Comparison of ENCODE assay signal across 8 mouse cellular contexts in the genomic region with DNA sequence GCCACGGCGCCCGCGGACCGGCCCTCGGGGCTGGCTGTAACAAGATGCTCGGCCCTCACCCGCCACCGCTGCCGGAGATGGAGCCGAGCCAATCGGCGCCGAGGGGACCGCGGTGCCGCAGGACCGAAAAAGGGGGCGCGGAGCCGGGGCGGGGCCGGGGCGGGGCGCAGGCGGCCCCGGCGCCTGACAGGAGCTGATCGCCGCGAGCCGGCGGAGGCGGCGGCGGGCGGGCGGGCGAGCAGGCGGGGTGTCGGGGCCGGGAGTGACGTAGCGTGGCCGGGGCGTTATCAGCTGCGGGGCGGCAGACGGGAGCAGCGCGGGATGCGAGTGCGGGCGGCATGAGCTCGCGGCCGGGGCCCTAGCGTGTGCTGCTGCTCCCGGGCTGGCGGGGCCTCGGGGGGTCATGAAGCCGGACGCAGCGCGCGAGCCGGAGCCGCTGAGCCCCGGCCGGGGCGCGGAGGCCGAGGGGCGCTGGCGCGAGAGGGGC. TPM values are rescaled to one million over a fixed set of nuclear protein-coding genes. Genes with fewer than 3 reads are reported as not detected.
DNase-seq lines count a peak whose midpoint lies in the region; ATAC-seq and TF ChIP-seq lines count a peak whose summit lies in the region.

A gene (plus strand): TSS at position 304 of the 487 bp plus-strand sequence.

- H3K36me3 ChIP-seq in hindbrain, embryonic 15.5 days: peaks cover 7% of the 10 kb centered on the region
- H3K36me3 ChIP-seq in megakaryocyte, embryonic 14.5 days (replicated peaks; ENCODE audit: low read length): no peaks in the 10 kb centered on the region

- H3K9me3 ChIP-seq in hindbrain, embryonic 15.5 days: no peaks in the 10 kb centered on the region
- H3K9me3 ChIP-seq in megakaryocyte, embryonic 14.5 days: no peaks in the 10 kb centered on the region

- intact Hi-C loops in gastrocnemius, adult 2 months (cut with DNase I): loop anchor here (2.0 to 10.0 kb wide), 3 partner anchors 113 to 397 kb away; no protein-coding TSS in a partner anchor
- intact Hi-C loops in left cerebral cortex, postnatal 10 days (cut with DNase I): loop anchor here (2.0 to 10.0 kb wide), 4 partner anchors 107 to 433 kb away; no protein-coding TSS in a partner anchor

- H3K4me3 ChIP-seq in gastrocnemius, adult 2 months: peak within 1 kb of the TSS; percentile 88
- peak within 1 kb of the TSS; percentile 92 for H3K4me3 ChIP-seq in hindbrain, embryonic 15.5 days
- peak within 1 kb of the TSS; percentile 91 for H3K4me3 ChIP-seq in megakaryocyte, embryonic 14.5 days (replicated peaks)

- DNase-seq in adrenal gland, adult (ENCODE audit: inconsistent age in 2 of 2, low spot score in 1 of 2): peak; percentile 86 to 93
- peak; percentile 87 to 91 for DNase-seq in cerebellum, postnatal 25 days
- peak; percentile 85 for DNase-seq in gastrocnemius, adult 2 months
- DNase-seq in left cerebral cortex, postnatal 10 days (ENCODE audit: extremely low spot score in 1 of 2, low spot score in 2 of 2): peak; percentile 29 to 88
- peak; percentile 61 for DNase-seq in right cerebral cortex, postnatal 25 days

- no peak for TF ChIP-seq CTCF in gastrocnemius, adult 2 months (IDR thresholded peaks at IDR 0.05)

- H3K4me2 ChIP-seq in hindbrain, embryonic 15.5 days: peak within 1 kb of the TSS; percentile 76

- H3K9ac ChIP-seq in hindbrain, embryonic 15.5 days: peak within 1 kb of the TSS; percentile 98

- no peaks in the 10 kb centered on the region for H3K27me3 ChIP-seq in hindbrain, embryonic 15.5 days
- H3K27me3 ChIP-seq in megakaryocyte, embryonic 14.5 days (replicated peaks): peaks cover 72% of the 10 kb centered on the region

- 0% methylated on average over 64 of the region's 76 CpGs for WGBS in hindbrain, embryonic 15.5 days

- peak; percentile 92 for ATAC-seq in hindbrain, embryonic 15.5 days (ENCODE audit: low FRiP score, low read depth)
- no peak for ATAC-seq in monocyte, adult 5-6 weeks (replicated peaks; ENCODE audit: insufficient number of reproducible peaks, low FRiP score, low TSS enrichment, poor library complexity, severe bottlenecking)

- H3K4me1 ChIP-seq in hindbrain, embryonic 15.5 days (replicated peaks): peaks cover 15% of the 10 kb centered on the region
- H3K4me1 ChIP-seq in megakaryocyte, embryonic 14.5 days: peaks cover 18% of the 10 kb centered on the region

- H3K27ac ChIP-seq in gastrocnemius, adult 2 months: peak within 1 kb of the TSS; percentile 82
- H3K27ac ChIP-seq in hindbrain, embryonic 15.5 days (replicated peaks): peak within 1 kb of the TSS; percentile 90

RNA-seq across cellular contexts. Expression of the gene that starts here (rescaled TPM):
- total RNA-seq in gastrocnemius, adult 2 months (2021): 1 to 10 TPM; 2.7 to 3.4 TPM
- 27.7 and 31.1 TPM in 2 replicates for polyA plus RNA-seq in hindbrain, embryonic 15.5 days (2015; fragmentation: Nextera tagmentation; extraction: Ambion mirVana)
- 10 to 100 TPM; 20.4 to 23.4 TPM for total RNA-seq in left cerebral cortex, postnatal 10 days (2021)
- 0.11 TPM in 1 of 2 replicates, not detected in the other for polyA plus RNA-seq in megakaryocyte, embryonic 14.5 days (2012; ENCODE audit: insufficient read depth, low replicate concordance)
- total RNA-seq in monocyte, adult 5-6 weeks (2017): 0.43 to 0.78 TPM in 2 of 3 replicates, not detected in the other

Comparison
In these comparisons a context has a peak if more than half of its experiments do, and no peak if none do; other contexts are left out.
1. RNA of the gene that starts here (total RNA-seq): 20.4 to 23.4 TPM in left cerebral cortex, postnatal 10 days; 2.7 to 3.4 TPM in gastrocnemius, adult 2 months and 0.43 to 0.78 TPM in monocyte, adult 5-6 weeks; every median in the first group is over 4 times any median in the second.
2. RNA of the gene that starts here (polyA plus RNA-seq): 27.7 to 31.1 TPM in hindbrain, embryonic 15.5 days; 0.11 TPM in megakaryocyte, embryonic 14.5 days; every median in the first group is over 10 times any median in the second.
3. Peak in every context shown above with its lines, with median percentiles within 50 percentile points of each other: DNase-seq and H3K4me3 ChIP-seq.